Mouse (Mus musculus): ENCODE results near the gene Mosmo. TPM values are rescaled to one million over a fixed set of nuclear protein-coding genes. Genes with fewer than 3 reads are reported as not detected.
A peak's percentile ranks its signal among the peaks of the same experiment; 100 is the strongest.
"Not testable (repeated sequence)": the region's sequence is repeated elsewhere in the genome, so short reads cannot be mapped to it uniquely, and the experiment has no call there.

Gene Mosmo
- total RNA-seq, 2 experiments from 2014 or later: 46.1 TPM

- no peak for DNase-seq
Measured at GRCm38 (mm10) chr7:120699586-120699985, 22.2 kb downstream of the Mosmo start.

GRCm38 (mm10) chr7:120703888-120704287 lies 26.5 kb downstream of the Mosmo start:
- no peak for DNase-seq

GRCm38 (mm10) chr7:120712071-120712470 lies 34.7 kb downstream of the Mosmo start:
- DNase-seq: no peak

- DNase-seq: no peak
Measured at GRCm38 (mm10) chr7:120713225-120713624, 35.8 kb downstream of the Mosmo start.

GRCm38 (mm10) chr7:120713951-120714350 lies 36.5 kb downstream of the Mosmo start:
- DNase-seq: not testable (repeated sequence)

GRCm38 (mm10) chr7:120717261-120717660 lies 39.8 kb downstream of the Mosmo start:
- no peak for DNase-seq

GRCm38 (mm10) chr7:120721051-120721450 lies 43.6 kb downstream of the Mosmo start:
- peak in 1 of 2 experiments; percentile 17 for DNase-seq

GRCm38 (mm10) chr7:120721456-120721855 lies 44.0 kb downstream of the Mosmo start:
- peak; percentile 66 to 82 for DNase-seq

GRCm38 (mm10) chr7:120722063-120722462 lies 44.6 kb downstream of the Mosmo start:
- no peak for DNase-seq

- no peak for DNase-seq
Measured at GRCm38 (mm10) chr7:120722839-120723278, 45.4 kb downstream of the Mosmo start.

- DNase-seq: peak; percentile 50 to 73
Measured at GRCm38 (mm10) chr7:120727581-120727980, 50.2 kb downstream of the Mosmo start.

GRCm38 (mm10) chr7:120729635-120730034 lies 52.2 kb downstream of the Mosmo start:
- peak in 1 of 2 experiments; percentile 30 for DNase-seq

GRCm38 (mm10) chr7:120732906-120733305 lies 55.5 kb downstream of the Mosmo start:
- no peak for DNase-seq

GRCm38 (mm10) chr7:120739018-120739417 lies 61.6 kb downstream of the Mosmo start, which contains the start of gene Vwa3a:
TSS of gene Vwa3a (plus strand) at chr7:120739318.
- DNase-seq: no peak

GRCm38 (mm10) chr7:120739558-120740101 lies 62.2 kb downstream of the Mosmo start:
- DNase-seq: peak; percentile 14 to 24

GRCm38 (mm10) chr7:120743366-120744351 lies 66.2 kb downstream of the Mosmo start:
- no peak for DNase-seq

GRCm38 (mm10) chr7:120744606-120745005 lies 67.2 kb downstream of the Mosmo start:
- no peak for DNase-seq

- DNase-seq: peak in 1 of 2 experiments; percentile 44
Measured at GRCm38 (mm10) chr7:120746029-120746428, 68.6 kb downstream of the Mosmo start.

GRCm38 (mm10) chr7:120746821-120747220 lies 69.4 kb downstream of the Mosmo start:
- no peak for DNase-seq

- no peak for DNase-seq
Measured at GRCm38 (mm10) chr7:120748478-120748877, 71.1 kb downstream of the Mosmo start.

- DNase-seq: no peak
Measured at GRCm38 (mm10) chr7:120751330-120751729, 73.9 kb downstream of the Mosmo start.

GRCm38 (mm10) chr7:120751906-120752305 lies 74.5 kb downstream of the Mosmo start:
- DNase-seq: no peak

GRCm38 (mm10) chr7:120754671-120755070 lies 77.3 kb downstream of the Mosmo start:
- peak; percentile 83 to 90 for DNase-seq

Measured in adrenal gland, postnatal 36 days (tissue).